Mouse (Mus musculus): ENCODE measurements at regions not wholly inside any gene's neighbourhood (a gene's known extent, or its start where the extent isn't known, plus 50 kb on each side); places are given as distances from the start of the nearest gene placed in this dataset.

DNA sequence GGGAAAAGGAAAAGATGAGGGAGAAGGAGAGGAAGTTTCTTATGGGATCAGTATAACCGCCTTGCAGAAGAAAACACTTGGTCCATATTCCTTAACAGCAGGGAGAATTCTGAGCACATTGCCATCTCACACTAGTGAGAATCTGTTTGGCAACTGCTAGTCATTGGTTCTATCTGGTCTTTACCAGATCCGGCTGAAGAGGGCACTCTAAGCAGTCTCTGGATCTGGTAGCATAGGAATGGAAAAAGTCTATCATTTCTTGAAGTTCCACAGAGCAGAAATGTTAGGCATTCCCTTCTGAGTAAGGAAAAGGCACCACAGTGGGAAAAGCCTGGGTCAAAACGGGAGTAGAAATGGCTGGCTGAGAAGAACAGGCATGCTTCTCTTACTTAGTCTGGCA, 315.4 kb upstream of the Apob start:
- no peak for TF ChIP-seq CTCF (IDR thresholded peaks at IDR 0.05; ENCODE audit: low read depth)
- TF ChIP-seq EP300 (IDR thresholded peaks at IDR 0.05; ENCODE audit: low read depth), result no peak
